Mouse (Mus musculus) hindbrain, embryonic 15.5 days (tissue): ENCODE measurements around the gene Akap13. TPM values are rescaled to one million over a fixed set of nuclear protein-coding genes. Genes with fewer than 3 reads are reported as not detected.
A peak's percentile ranks its signal among the peaks of the same experiment; 100 is the strongest.

ENCODE experiments used
- ATAC-seq: fragments of 200-750 bp; cut with Nextera tagmentation; 2 replicates; pipeline ENCODE4 v1.8.0; 2017; ENCODE audit warnings: low read depth, moderate number of reproducible peaks, moderate TSS enrichment; ENCODE audit not compliant: low FRiP score
- H3K27ac ChIP-seq: fragments of 300-500 bp; sonication (generic); replicated peaks from 2 replicates; pipeline ENCODE4 v1.5.1; 2015; ENCODE audit warnings: mild to moderate bottlenecking, inconsistent platforms
- H3K27me3 ChIP-seq: fragments of 300-500 bp; sonication (generic); 2 replicates; pipeline ENCODE4 v1.6.1; 2015; ENCODE audit warnings: control low read depth, inconsistent platforms
- H3K36me3 ChIP-seq: fragments of 300-500 bp; sonication (generic); 2 replicates; pipeline ENCODE4 v1.6.1; 2015; ENCODE audit warnings: control low read depth, inconsistent platforms
- H3K4me1 ChIP-seq: fragments of 300-500 bp; sonication (generic); replicated peaks from 2 replicates; pipeline ENCODE4 v1.6.1; 2015; ENCODE audit warnings: control low read depth, inconsistent platforms
- H3K4me2 ChIP-seq: fragments of 300-500 bp; sonication (generic); 2 replicates; pipeline ENCODE4 v1.6.1; 2015; ENCODE audit warnings: moderate library complexity, mild to moderate bottlenecking, inconsistent platforms
- H3K4me3 ChIP-seq: fragments of 300-500 bp; sonication (generic); 2 replicates; pipeline ENCODE4 v1.5.1; 2015; ENCODE audit warnings: mild to moderate bottlenecking, inconsistent platforms
- H3K9ac ChIP-seq: fragments of 300-500 bp; sonication (generic); 2 replicates; pipeline ENCODE4 v1.6.1; 2015; ENCODE audit warnings: inconsistent platforms
- H3K9me3 ChIP-seq: fragments of 300-500 bp; sonication (generic); 2 replicates; pipeline ENCODE4 v1.6.1; 2016; ENCODE audit warnings: control low read depth, inconsistent platforms
- WGBS: fragments of 180-500 bp; shearing (Covaris S2); methylation state at CpG from one replicate; pipeline ENCODE4 v1.1.7; 2015; 5-methylcytosine and 5-hydroxymethylcytosine counted together
- polyA plus RNA-seq: library from polyadenylated mRNA; unstranded; fragments of >200 nt; fragmentation: Nextera tagmentation; extraction: Ambion mirVana; gene quantifications from 2 replicates; pipeline ENCODE4 v1.2.1, GENCODE M21; 2015

Akap13 gene
- 15.3 and 16.5 TPM in 2 replicates for polyA plus RNA-seq

- H3K4me2 ChIP-seq: peak within 1 kb of the TSS; percentile 93
- H3K27me3 ChIP-seq: no peaks in the 10 kb centered on the region
- peak within 1 kb of the TSS; percentile 96 for H3K27ac ChIP-seq
- no peaks in the 10 kb centered on the region for H3K9me3 ChIP-seq
- no peaks in the 10 kb centered on the region for H3K36me3 ChIP-seq
- peaks cover 12% of the 10 kb centered on the region for H3K4me1 ChIP-seq
- WGBS: 1% methylated on average over 89 of the region's 94 CpGs
- peak within 1 kb of the TSS; percentile 99 for H3K4me3 ChIP-seq
- peak; percentile 100 for ATAC-seq
- peak within 1 kb of the TSS; percentile 71 for H3K9ac ChIP-seq
Observed at GRCm38 (mm10) chr7:75455223-75456151, at the start of gene Akap13. Gene Akap13 (plus strand): TSS chr7:75455534.

GRCm38 (mm10) chr7:75410641-75411040, 44.7 kb upstream of the Akap13 start:
- no peak overlapping the region for H3K27ac ChIP-seq
- H3K36me3 ChIP-seq: no peaks in the 10 kb centered on the region
- no peaks in the 10 kb centered on the region for H3K9me3 ChIP-seq
- no peaks in the 10 kb centered on the region for H3K27me3 ChIP-seq
- H3K4me1 ChIP-seq: no peaks in the 10 kb centered on the region
- WGBS: 89% methylated on average over 3 of the region's 3 CpGs
- no peak for ATAC-seq
- H3K9ac ChIP-seq: no peak overlapping the region
- no peak overlapping the region for H3K4me3 ChIP-seq
- H3K4me2 ChIP-seq: no peak overlapping the region

GRCm38 (mm10) chr7:75411226-75411625, 44.1 kb upstream of the Akap13 start:
- Histone ChIP-seq H3K4me1 (no peaks in the 10 kb centered on the region), H3K4me3 (no peak overlapping the region), H3K9me3 (no peaks in the 10 kb centered on the region), H3K27ac (no peak overlapping the region), H3K27me3 (no peaks in the 10 kb centered on the region), H3K9ac (no peak overlapping the region), H3K4me2 (no peak overlapping the region), H3K36me3 (no peaks in the 10 kb centered on the region)
- no peak for ATAC-seq
- 72% methylated on average over 6 of the region's 6 CpGs for WGBS

GRCm38 (mm10) chr7:75412011-75412510, 43.3 kb upstream of the Akap13 start:
- ATAC-seq: no peak
- no peak overlapping the region for H3K4me3 ChIP-seq
- no peak overlapping the region for H3K27ac ChIP-seq
- H3K4me2 ChIP-seq: no peak overlapping the region
- H3K9ac ChIP-seq: no peak overlapping the region
- H3K36me3 ChIP-seq: no peaks in the 10 kb centered on the region
- 84% methylated on average over 10 of the region's 10 CpGs for WGBS
- H3K4me1 ChIP-seq: no peaks in the 10 kb centered on the region
- no peaks in the 10 kb centered on the region for H3K9me3 ChIP-seq
- H3K27me3 ChIP-seq: no peaks in the 10 kb centered on the region

- Histone ChIP-seq H3K27me3 (no peaks in the 10 kb centered on the region), H3K36me3 (no peaks in the 10 kb centered on the region), H3K4me1 (no peaks in the 10 kb centered on the region), H3K9me3 (no peaks in the 10 kb centered on the region), H3K4me3 (no peak overlapping the region), H3K4me2 (no peak overlapping the region), H3K27ac (no peak overlapping the region), H3K9ac (no peak overlapping the region)
- 80% methylated on average over 2 of the region's 2 CpGs for WGBS
- no peak for ATAC-seq
Observed at GRCm38 (mm10) chr7:75412568-75412967, 42.8 kb upstream of the Akap13 start.

- Histone ChIP-seq H3K9ac (no peak overlapping the region), H3K27me3 (no peaks in the 10 kb centered on the region), H3K9me3 (no peaks in the 10 kb centered on the region), H3K4me1 (no peaks in the 10 kb centered on the region), H3K4me2 (no peak overlapping the region), H3K4me3 (no peak overlapping the region), H3K36me3 (no peaks in the 10 kb centered on the region), H3K27ac (no peak overlapping the region)
- no peak for ATAC-seq
- WGBS: 41% methylated on average over 6 of the region's 6 CpGs
Observed at GRCm38 (mm10) chr7:75413903-75414302, 41.4 kb upstream of the Akap13 start.

GRCm38 (mm10) chr7:75414316-75414715, 41.0 kb upstream of the Akap13 start:
- WGBS: 23% methylated on average over 3 of the region's 3 CpGs
- no peak for ATAC-seq
- H3K9ac ChIP-seq: no peak overlapping the region

GRCm38 (mm10) chr7:75415166-75415881, 40.0 kb upstream of the Akap13 start:
- Histone ChIP-seq H3K9me3 (no peaks in the 10 kb centered on the region), H3K27ac (no peak overlapping the region), H3K27me3 (no peaks in the 10 kb centered on the region), H3K36me3 (no peaks in the 10 kb centered on the region), H3K9ac (no peak overlapping the region), H3K4me3 (no peak overlapping the region), H3K4me1 (no peaks in the 10 kb centered on the region), H3K4me2 (no peak overlapping the region)
- no peak for ATAC-seq
- WGBS: 32% methylated on average over 4 of the region's 4 CpGs

More at GRCm38 (mm10) chr7:75414316-75414715, 41.0 kb upstream of the Akap13 start:
- no peak overlapping the region for H3K4me2 ChIP-seq
- no peaks in the 10 kb centered on the region for H3K27me3 ChIP-seq
- no peaks in the 10 kb centered on the region for H3K9me3 ChIP-seq
- H3K4me1 ChIP-seq: no peaks in the 10 kb centered on the region
- no peak overlapping the region for H3K27ac ChIP-seq
- H3K4me3 ChIP-seq: no peak overlapping the region
- H3K36me3 ChIP-seq: no peaks in the 10 kb centered on the region

- Histone ChIP-seq H3K9me3 (no peaks in the 10 kb centered on the region), H3K27me3 (no peaks in the 10 kb centered on the region), H3K9ac (no peak overlapping the region), H3K27ac (no peak overlapping the region), H3K4me3 (no peak overlapping the region), H3K4me1 (no peaks in the 10 kb centered on the region), H3K36me3 (no peaks in the 10 kb centered on the region), H3K4me2 (no peak overlapping the region)
- ATAC-seq: no peak
- WGBS: 88% methylated on average over 7 of the region's 7 CpGs
Observed at GRCm38 (mm10) chr7:75415882-75416585, 39.3 kb upstream of the Akap13 start.

- Histone ChIP-seq H3K27me3 (no peaks in the 10 kb centered on the region), H3K36me3 (no peaks in the 10 kb centered on the region), H3K4me3 (no peak overlapping the region), H3K4me1 (no peaks in the 10 kb centered on the region), H3K27ac (no peak overlapping the region), H3K4me2 (no peak overlapping the region), H3K9ac (no peak overlapping the region), H3K9me3 (no peaks in the 10 kb centered on the region)
- WGBS: 80% methylated on average over 2 of the region's 2 CpGs
- no peak for ATAC-seq
Observed at GRCm38 (mm10) chr7:75420927-75421326, 34.4 kb upstream of the Akap13 start.

GRCm38 (mm10) chr7:75424121-75424520, 31.2 kb upstream of the Akap13 start:
- Histone ChIP-seq H3K4me1 (no peaks in the 10 kb centered on the region), H3K4me2 (no peak overlapping the region), H3K9me3 (no peaks in the 10 kb centered on the region), H3K27ac (no peak overlapping the region), H3K9ac (no peak overlapping the region), H3K27me3 (no peaks in the 10 kb centered on the region), H3K36me3 (no peaks in the 10 kb centered on the region), H3K4me3 (no peak overlapping the region)
- ATAC-seq: no peak
- WGBS: 79% methylated on average over 7 of the region's 7 CpGs
